Mouse (Mus musculus) erythroblast, embryonic 14.5 days (primary cell): ENCODE results near the gene Pramel1.

Experiments used
- GATA1 ChIP-seq: IDR thresholded peaks from 2 replicates; pipeline ENCODE4 v1.6.1; 2012; ENCODE audit warnings: low read length, inconsistent platforms, mixed read lengths
- TAL1 ChIP-seq: IDR thresholded peaks from 3 replicates; pipeline ENCODE4 v1.6.1; 2012; ENCODE audit warnings: low read length, inconsistent platforms, mixed read lengths

- TF ChIP-seq GATA1: no peak
- no peak for TF ChIP-seq TAL1
These were observed 10.6 kb upstream of the Pramel1 start for GRCm38 (mm10) chr4:143383646-143384045.
